Mouse (Mus musculus) liver, embryonic 16.5 days (tissue): ENCODE data around the gene Lgals7. TPM values are rescaled to one million over a fixed set of nuclear protein-coding genes. Genes with fewer than 3 reads are reported as not detected.
"Not testable (repeated sequence)": the region's sequence is repeated elsewhere in the genome, so short reads cannot be mapped to it uniquely, and the experiment has no call there.

Source experiments
- ATAC-seq: fragments of 200-750 bp; cut with Nextera tagmentation; 2 replicates; pipeline ENCODE4 v1.8.0; 2017; ENCODE audit warnings: low read depth, mild to moderate bottlenecking, moderate number of reproducible peaks, moderate library complexity
- H3K27ac ChIP-seq: fragments of 300-500 bp; sonication (generic); 2 replicates; pipeline ENCODE4 v1.5.1; 2014; ENCODE audit warnings: mild to moderate bottlenecking, low read length
- H3K27me3 ChIP-seq: fragments of 300-500 bp; sonication (generic); 2 replicates; pipeline ENCODE4 v1.6.1; 2014; ENCODE audit warnings: low read depth, low read length, mixed read lengths; ENCODE audit not compliant: control insufficient read depth, insufficient read depth
- H3K36me3 ChIP-seq: fragments of 300-500 bp; sonication (generic); 2 replicates; pipeline ENCODE4 v1.6.1; 2014; ENCODE audit warnings: mild to moderate bottlenecking; ENCODE audit not compliant: control insufficient read depth, insufficient read depth
- H3K4me1 ChIP-seq: fragments of 300-500 bp; sonication (generic); 2 replicates; pipeline ENCODE4 v1.6.1; 2014; ENCODE audit warnings: low read depth, low read length, mixed read lengths; ENCODE audit not compliant: control insufficient read depth
- H3K4me2 ChIP-seq: fragments of 300-500 bp; sonication (generic); 2 replicates; pipeline ENCODE4 v1.6.1; 2014; ENCODE audit warnings: low read depth, low read length, mixed read lengths
- H3K4me3 ChIP-seq: fragments of 300-500 bp; sonication (generic); 2 replicates; pipeline ENCODE4 v1.5.1; 2014; ENCODE audit warnings: low read depth, mild to moderate bottlenecking, low read length
- H3K9ac ChIP-seq: fragments of 300-500 bp; sonication (generic); 2 replicates; pipeline ENCODE4 v1.6.1; 2014; ENCODE audit warnings: low read depth, low read length
- H3K9me3 ChIP-seq: fragments of 300-500 bp; sonication (generic); replicated peaks from 2 replicates; pipeline ENCODE4 v1.6.1; 2016; ENCODE audit warnings: low read length; ENCODE audit not compliant: control insufficient read depth
- WGBS: fragments of 180-500 bp; shearing (Covaris S2); extraction: QIAGEN DNeasy Blood & Tissue Kit; methylation state at CpG from one replicate; pipeline ENCODE4 v1.1.7; 2014; ENCODE audit not compliant: insufficient replicate concordance; 5-methylcytosine and 5-hydroxymethylcytosine counted together
- polyA plus RNA-seq: library from polyadenylated mRNA; unstranded; fragments of >200 nt; fragmentation: Nextera tagmentation; extraction: Ambion mirVana; gene quantifications from 2 replicates; pipeline ENCODE4 v1.2.1, GENCODE M21; 2015

Lgals7 gene
- polyA plus RNA-seq, 1 experiment from 2014 or later, result 0.19 TPM

GRCm38 (mm10) chr7:28865481-28866300 lies 2.0 kb downstream of the Lgals7 start:
- no peak overlapping the region for H3K27ac ChIP-seq
- peak overlapping the region; percentile 35 for H3K4me3 ChIP-seq
- H3K9ac ChIP-seq, result peak overlapping the region; percentile 20; the same call in 1 of the 2 replicates
- H3K27me3 ChIP-seq, result no peaks in the 10 kb centered on the region
- peak; percentile 70 for ATAC-seq
- H3K4me2 ChIP-seq, result peak overlapping the region; percentile 67
- 29% methylated on average over 33 of the region's 33 CpGs for WGBS
- H3K4me1 ChIP-seq, result peaks cover 13% of the 10 kb centered on the region
- H3K9me3 ChIP-seq, result 0 out of 2 replicates have a peak, but pooled peaks cover 2% of the 10 kb centered on the region
- no peaks in the 10 kb centered on the region for H3K36me3 ChIP-seq

GRCm38 (mm10) chr7:28866769-28867507 lies 3.3 kb downstream of the Lgals7 start:
- Histone ChIP-seq H3K36me3 (no peaks in the 10 kb centered on the region), H3K9me3 (no peaks in the 10 kb centered on the region), H3K4me3 (no peak overlapping the region), H3K9ac (no peak overlapping the region), H3K4me1 (peaks cover 13% of the 10 kb centered on the region), H3K4me2 (no peak overlapping the region; the same call in 1 of the 2 replicates), H3K27me3 (no peaks in the 10 kb centered on the region), H3K27ac (no peak overlapping the region)
- 85% methylated on average over 28 of the region's 28 CpGs for WGBS
- ATAC-seq, result no peak

GRCm38 (mm10) chr7:28867508-28868340 lies 4.1 kb downstream of the Lgals7 start:
- peak overlapping the region; percentile 22; the same call in 1 of the 2 replicates for H3K4me3 ChIP-seq
- not testable (repeated sequence) for H3K27me3 ChIP-seq, H3K36me3 ChIP-seq, H3K9me3 ChIP-seq, H3K27ac ChIP-seq
- 15% methylated on average over 23 of the region's 23 CpGs for WGBS
- peak; percentile 61 for ATAC-seq
- peaks cover 13% of the 10 kb centered on the region for H3K4me1 ChIP-seq
- peak overlapping the region; percentile 49 for H3K4me2 ChIP-seq
- peak overlapping the region; percentile 34 for H3K9ac ChIP-seq

- Histone ChIP-seq H3K27me3 (no peaks in the 10 kb centered on the region), H3K27ac (no peak overlapping the region), H3K9ac (no peak overlapping the region), H3K4me1 (peaks cover 8% of the 10 kb centered on the region), H3K36me3 (no peaks in the 10 kb centered on the region), H3K4me3 (no peak overlapping the region), H3K4me2 (no peak overlapping the region), H3K9me3 (no peaks in the 10 kb centered on the region)
- peak; percentile 43; the same call in 1 of the 2 replicates for ATAC-seq
- WGBS, result 63% methylated on average over 24 of the region's 24 CpGs
Observed at GRCm38 (mm10) chr7:28870901-28871664, 7.4 kb downstream of the Lgals7 start.

- Histone ChIP-seq H3K27me3 (no peaks in the 10 kb centered on the region), H3K4me1 (peaks cover 10% of the 10 kb centered on the region), H3K9ac (no peak overlapping the region), H3K36me3 (no peaks in the 10 kb centered on the region), H3K9me3 (no peaks in the 10 kb centered on the region), H3K4me2 (no peak overlapping the region), H3K27ac (no peak overlapping the region), H3K4me3 (no peak overlapping the region)
- 50% methylated on average over 2 of the region's 2 CpGs for WGBS
- no peak for ATAC-seq
Observed at GRCm38 (mm10) chr7:28874565-28874964, 10.9 kb downstream of the Lgals7 start.

GRCm38 (mm10) chr7:28876099-28876498 lies 12.4 kb downstream of the Lgals7 start:
- Histone ChIP-seq H3K27me3 (no peaks in the 10 kb centered on the region), H3K9ac (no peak overlapping the region), H3K27ac (no peak overlapping the region), H3K36me3 (no peaks in the 10 kb centered on the region), H3K4me1 (peaks cover 10% of the 10 kb centered on the region), H3K4me2 (no peak overlapping the region), H3K4me3 (no peak overlapping the region), H3K9me3 (no peaks in the 10 kb centered on the region)
- 72% methylated on average over 4 of the region's 4 CpGs for WGBS
- ATAC-seq, result no peak

GRCm38 (mm10) chr7:28877155-28877554 lies 13.5 kb downstream of the Lgals7 start:
- H3K9ac ChIP-seq, result no peak overlapping the region
- H3K4me2 ChIP-seq, result peak overlapping the region; percentile 7; the same call in 1 of the 2 replicates
- no peaks in the 10 kb centered on the region for H3K27me3 ChIP-seq
- peak; percentile 92 for ATAC-seq
- peaks cover 10% of the 10 kb centered on the region for H3K4me1 ChIP-seq
- H3K9me3 ChIP-seq, result no peaks in the 10 kb centered on the region
- H3K36me3 ChIP-seq, result no peaks in the 10 kb centered on the region
- peak overlapping the region; percentile 75 for H3K27ac ChIP-seq
- no peak overlapping the region for H3K4me3 ChIP-seq
- WGBS, result 35% methylated on average over 7 of the region's 7 CpGs

GRCm38 (mm10) chr7:28877856-28878255 lies 14.2 kb downstream of the Lgals7 start:
- Histone ChIP-seq H3K4me1 (peaks cover 10% of the 10 kb centered on the region), H3K36me3 (no peaks in the 10 kb centered on the region), H3K9me3 (no peaks in the 10 kb centered on the region), H3K27me3 (no peaks in the 10 kb centered on the region), H3K4me2 (no peak overlapping the region), H3K4me3 (no peak overlapping the region), H3K9ac (no peak overlapping the region), H3K27ac (peak overlapping the region; percentile 75)
- 83% methylated on average over 4 of the region's 4 CpGs for WGBS
- ATAC-seq, result no peak
